Mouse (Mus musculus) hindbrain, embryonic 11.5 days (tissue): ENCODE measurements at regions not wholly inside any gene's neighbourhood (a gene's known extent, or its start where the extent isn't known, plus 50 kb on each side); places are given as distances from the start of the nearest gene placed in this dataset.

ENCODE experiments used
- ATAC-seq: fragments of 200-750 bp; cut with Nextera tagmentation; 2 replicates; pipeline ENCODE4 v1.8.0; 2017; ENCODE audit warnings: mild to moderate bottlenecking, moderate TSS enrichment, moderate library complexity; ENCODE audit not compliant: low FRiP score
- DNase-seq: peaks from one replicate; pipeline ENCODE4 v3.0.0-alpha.2; 2015; ENCODE audit warnings: low spot score
- H3K27ac ChIP-seq: fragments of 300-500 bp; sonication (generic); 2 replicates; pipeline ENCODE4 v1.5.1; 2014; ENCODE audit warnings: mild to moderate bottlenecking, low read depth, low read length
- H3K27me3 ChIP-seq: fragments of 300-500 bp; sonication (generic); 2 replicates; pipeline ENCODE4 v1.6.1; 2014; ENCODE audit warnings: mild to moderate bottlenecking, low read length, moderate library complexity, mixed read lengths; ENCODE audit not compliant: control insufficient read depth, insufficient read depth
- H3K36me3 ChIP-seq: fragments of 300-500 bp; sonication (generic); 2 replicates; pipeline ENCODE4 v1.6.1; 2014; ENCODE audit warnings: mild to moderate bottlenecking, low read length, moderate library complexity, mixed read lengths; ENCODE audit not compliant: control insufficient read depth, insufficient read depth
- H3K4me1 ChIP-seq: fragments of 300-500 bp; sonication (generic); replicated peaks from 2 replicates; pipeline ENCODE4 v1.6.1; 2014; ENCODE audit warnings: low read length, mixed read lengths; ENCODE audit not compliant: control insufficient read depth, insufficient read depth
- H3K4me2 ChIP-seq: fragments of 300-500 bp; sonication (generic); replicated peaks from 2 replicates; pipeline ENCODE4 v1.6.1; 2014; ENCODE audit warnings: mild to moderate bottlenecking, low read depth, low read length
- H3K4me3 ChIP-seq: fragments of 300-500 bp; sonication (generic); 2 replicates; pipeline ENCODE4 v1.5.1; 2014; ENCODE audit warnings: low read depth, low read length
- H3K9ac ChIP-seq: fragments of 300-500 bp; sonication (generic); 2 replicates; pipeline ENCODE4 v1.6.1; 2014; ENCODE audit warnings: low read depth, low read length
- H3K9me3 ChIP-seq: fragments of 300-500 bp; sonication (generic); 2 replicates; pipeline ENCODE4 v1.6.1; 2016; ENCODE audit warnings: low read length; ENCODE audit not compliant: control insufficient read depth
- WGBS: fragments of 180-500 bp; shearing (Covaris S2); extraction: QIAGEN DNeasy Blood & Tissue Kit; methylation state at CpG from one replicate; pipeline ENCODE4 v1.1.7; 2014; 5-methylcytosine and 5-hydroxymethylcytosine counted together

DNA sequence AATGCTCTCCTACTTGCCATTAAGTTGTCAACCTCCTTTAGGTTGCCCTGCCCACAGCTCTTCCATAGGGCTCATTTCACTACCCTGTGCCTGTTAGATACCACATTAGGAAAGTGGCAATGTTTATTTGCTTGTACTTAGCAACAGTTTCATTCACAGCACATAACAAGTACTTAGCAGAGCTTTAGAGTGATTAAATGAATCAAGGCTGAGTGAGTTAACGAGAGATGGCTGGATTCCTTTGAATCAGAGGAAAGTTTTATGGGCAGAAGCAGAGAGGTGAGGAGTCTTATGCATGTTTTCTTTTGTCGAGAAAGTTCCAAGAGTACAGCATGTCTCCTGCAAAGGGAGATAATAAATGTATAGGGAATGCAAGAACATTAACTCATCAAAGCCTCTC lies 60.5 kb downstream of the Ptgs2 start:
- no peaks in the 10 kb centered on the region for H3K4me1 ChIP-seq
- H3K9me3 ChIP-seq: no peaks in the 10 kb centered on the region
- no peaks in the 10 kb centered on the region for H3K27me3 ChIP-seq
- DNase-seq (no peak), ATAC-seq (no peak)
- 87% methylated on average over 2 of the region's 2 CpGs for WGBS
- no peak overlapping the region for H3K9ac ChIP-seq
- H3K4me2 ChIP-seq: no peak overlapping the region
- no peak overlapping the region for H3K27ac ChIP-seq
- no peaks in the 10 kb centered on the region for H3K36me3 ChIP-seq
- H3K4me3 ChIP-seq: no peak overlapping the region

GRCm38 (mm10) chr1:150164890-150165596 lies 65.2 kb downstream of the Ptgs2 start:
- no peak overlapping the region for H3K27ac ChIP-seq
- H3K9ac ChIP-seq: no peak overlapping the region
- H3K4me2 ChIP-seq: no peak overlapping the region
- DNase-seq (peak; percentile 2), ATAC-seq (no peak)
- 71% methylated on average over 17 of the region's 17 CpGs for WGBS
- no peaks in the 10 kb centered on the region for H3K9me3 ChIP-seq
- H3K4me3 ChIP-seq: no peak overlapping the region
- H3K4me1 ChIP-seq: no peaks in the 10 kb centered on the region
- H3K36me3 ChIP-seq: no peaks in the 10 kb centered on the region
- H3K27me3 ChIP-seq: no peaks in the 10 kb centered on the region

DNA sequence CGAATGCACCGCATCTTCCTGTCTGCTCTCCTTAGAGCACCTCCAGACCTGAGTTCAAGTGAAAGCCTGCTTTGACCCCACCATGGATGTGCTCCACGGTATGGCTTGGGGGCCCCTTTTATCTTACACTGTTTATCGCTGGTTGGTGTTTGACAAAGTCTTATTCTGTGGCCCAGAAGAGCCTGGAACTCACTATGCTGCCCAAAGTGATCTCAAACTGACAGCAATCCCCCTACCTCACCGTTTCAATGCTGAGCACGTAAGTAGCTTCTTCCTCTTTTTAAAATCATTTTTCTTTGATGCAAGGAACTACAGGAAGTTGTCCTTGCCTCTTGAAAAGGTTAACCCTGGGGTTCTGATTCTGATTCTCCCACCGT lies 65.8 kb downstream of the Ptgs2 start:
- 77% methylated on average over 7 of the region's 7 CpGs for WGBS
- Histone ChIP-seq H3K4me1 (no peaks in the 10 kb centered on the region), H3K9me3 (no peaks in the 10 kb centered on the region), H3K27me3 (no peaks in the 10 kb centered on the region), H3K9ac (no peak overlapping the region), H3K4me3 (no peak overlapping the region), H3K27ac (no peak overlapping the region), H3K36me3 (no peaks in the 10 kb centered on the region), H3K4me2 (no peak overlapping the region)
- no peak for ATAC-seq
- no peak for DNase-seq

- H3K27me3 ChIP-seq: no peaks in the 10 kb centered on the region
- no peaks in the 10 kb centered on the region for H3K36me3 ChIP-seq
- H3K9ac ChIP-seq: no peak overlapping the region
- no peak overlapping the region for H3K4me3 ChIP-seq
- no peak overlapping the region for H3K4me2 ChIP-seq
- no peak for ATAC-seq
- DNase-seq: no peak
- no peaks in the 10 kb centered on the region for H3K4me1 ChIP-seq
- H3K27ac ChIP-seq: no peak overlapping the region
- no peaks in the 10 kb centered on the region for H3K9me3 ChIP-seq
Measured at GRCm38 (mm10) chr1:150167172-150167571, 67.3 kb downstream of the Ptgs2 start.

- Histone ChIP-seq H3K36me3 (no peaks in the 10 kb centered on the region), H3K4me2 (no peak overlapping the region), H3K4me3 (no peak overlapping the region), H3K9me3 (no peaks in the 10 kb centered on the region), H3K27me3 (no peaks in the 10 kb centered on the region), H3K27ac (no peak overlapping the region), H3K4me1 (no peaks in the 10 kb centered on the region), H3K9ac (no peak overlapping the region)
- ATAC-seq (no peak), DNase-seq (no peak)
- 82% methylated on average over 3 of the region's 3 CpGs for WGBS
Measured at GRCm38 (mm10) chr1:150174204-150174603, 74.4 kb downstream of the Ptgs2 start.

- no peak for DNase-seq
- no peak for ATAC-seq
- WGBS: 95% methylated on average over 1 of the region's 1 CpGs
- no peak overlapping the region for H3K9ac ChIP-seq
- H3K9me3 ChIP-seq: no peaks in the 10 kb centered on the region
- H3K4me3 ChIP-seq: no peak overlapping the region
- H3K4me1 ChIP-seq: no peaks in the 10 kb centered on the region
- H3K27me3 ChIP-seq: no peaks in the 10 kb centered on the region
- H3K36me3 ChIP-seq: no peaks in the 10 kb centered on the region
- H3K4me2 ChIP-seq: no peak overlapping the region
- no peak overlapping the region for H3K27ac ChIP-seq
Measured at GRCm38 (mm10) chr1:150177029-150177740, 77.4 kb downstream of the Ptgs2 start.

- Histone ChIP-seq H3K27me3 (no peaks in the 10 kb centered on the region), H3K4me2 (no peak overlapping the region), H3K9ac (no peak overlapping the region), H3K36me3 (no peaks in the 10 kb centered on the region), H3K27ac (no peak overlapping the region), H3K4me3 (no peak overlapping the region), H3K9me3 (no peaks in the 10 kb centered on the region), H3K4me1 (no peaks in the 10 kb centered on the region)
- DNase-seq (no peak), ATAC-seq (no peak)
- WGBS: 91% methylated on average over 2 of the region's 2 CpGs
Measured at GRCm38 (mm10) chr1:150202022-150202421, 102.2 kb downstream of the Ptgs2 start.

DNA sequence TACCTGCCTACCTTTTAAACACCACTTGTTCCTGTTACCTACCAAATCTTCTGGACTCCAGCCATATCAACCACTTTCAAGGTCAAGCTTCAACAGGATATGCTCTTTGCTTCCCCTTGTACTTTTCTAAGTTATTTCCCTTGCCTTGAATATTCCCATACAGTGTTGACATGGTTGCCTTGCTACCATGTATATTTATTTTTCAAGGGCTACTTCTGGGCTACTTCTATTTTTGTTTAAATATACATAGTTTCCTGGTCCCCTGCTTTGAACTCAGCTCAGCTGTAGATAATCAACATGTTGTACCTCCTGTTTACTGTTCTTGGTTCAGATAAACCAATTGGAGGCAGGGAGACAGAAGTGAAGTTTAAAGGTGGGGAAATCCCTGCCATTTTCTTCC lies 106.8 kb upstream of the Pdc start:
- Histone ChIP-seq H3K27me3 (no peaks in the 10 kb centered on the region), H3K9ac (no peak overlapping the region), H3K9me3 (no peaks in the 10 kb centered on the region), H3K4me2 (no peak overlapping the region), H3K36me3 (no peaks in the 10 kb centered on the region), H3K4me3 (no peak overlapping the region), H3K27ac (no peak overlapping the region), H3K4me1 (no peaks in the 10 kb centered on the region)
- ATAC-seq (no peak), DNase-seq (no peak)

DNA sequence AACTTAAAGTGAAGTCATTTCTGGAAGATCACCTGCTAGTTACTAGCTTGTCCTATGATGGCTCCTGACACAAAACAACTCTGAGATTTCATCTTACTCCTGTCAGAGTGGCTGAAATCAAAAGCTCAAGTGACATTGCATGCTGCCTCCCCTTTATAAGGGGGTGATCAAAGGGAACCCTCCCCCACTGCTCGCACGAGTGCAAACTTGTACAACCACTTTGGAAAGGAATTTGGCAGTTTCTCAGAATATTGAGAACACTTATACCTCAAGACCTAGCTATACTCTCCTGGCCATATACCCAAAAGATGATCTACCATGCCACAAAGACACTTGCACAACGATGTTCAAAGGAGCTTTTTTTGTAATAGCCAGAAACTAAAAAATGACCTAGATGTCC lies 102.5 kb upstream of the Pdc start:
- no peak for ATAC-seq
- H3K4me2 ChIP-seq: no peak overlapping the region
- 90% methylated on average over 3 of the region's 3 CpGs for WGBS

More for the DNA sequence above, 102.5 kb upstream of the Pdc start:
- H3K4me1 ChIP-seq: no peaks in the 10 kb centered on the region
- H3K9ac ChIP-seq: no peak overlapping the region
- DNase-seq: no peak
- no peaks in the 10 kb centered on the region for H3K9me3 ChIP-seq
- no peak overlapping the region for H3K4me3 ChIP-seq
- H3K27ac ChIP-seq: no peak overlapping the region
- no peaks in the 10 kb centered on the region for H3K36me3 ChIP-seq
- H3K27me3 ChIP-seq: no peaks in the 10 kb centered on the region
